Mouse (Mus musculus) splenic B cell, adult 2 months (primary cell): Measurements from ENCODE around the gene Fryl.
"Not testable (repeated sequence)": the region's sequence is repeated elsewhere in the genome, so short reads cannot be mapped to it uniquely, and the experiment has no call there.

ENCODE experiments used
- DNase-seq: peaks from one replicate; pipeline ENCODE4 v3.0.0-alpha.2; 2011; ENCODE audit warnings: low read depth, low spot score
- H3K27me3 ChIP-seq: 2 replicates; pipeline ENCODE4 v1.6.1; 2012; ENCODE audit warnings: mild to moderate bottlenecking, low read length, moderate library complexity, mixed read lengths; ENCODE audit not compliant: control insufficient read depth, poor library complexity, insufficient read depth, severe bottlenecking
- H3K36me3 ChIP-seq: 2 replicates; pipeline ENCODE4 v1.6.1; 2012; ENCODE audit warnings: mild to moderate bottlenecking, low read length, moderate library complexity, mixed read lengths; ENCODE audit not compliant: control insufficient read depth, poor library complexity, insufficient read depth, severe bottlenecking

The Fryl gene

DNA sequence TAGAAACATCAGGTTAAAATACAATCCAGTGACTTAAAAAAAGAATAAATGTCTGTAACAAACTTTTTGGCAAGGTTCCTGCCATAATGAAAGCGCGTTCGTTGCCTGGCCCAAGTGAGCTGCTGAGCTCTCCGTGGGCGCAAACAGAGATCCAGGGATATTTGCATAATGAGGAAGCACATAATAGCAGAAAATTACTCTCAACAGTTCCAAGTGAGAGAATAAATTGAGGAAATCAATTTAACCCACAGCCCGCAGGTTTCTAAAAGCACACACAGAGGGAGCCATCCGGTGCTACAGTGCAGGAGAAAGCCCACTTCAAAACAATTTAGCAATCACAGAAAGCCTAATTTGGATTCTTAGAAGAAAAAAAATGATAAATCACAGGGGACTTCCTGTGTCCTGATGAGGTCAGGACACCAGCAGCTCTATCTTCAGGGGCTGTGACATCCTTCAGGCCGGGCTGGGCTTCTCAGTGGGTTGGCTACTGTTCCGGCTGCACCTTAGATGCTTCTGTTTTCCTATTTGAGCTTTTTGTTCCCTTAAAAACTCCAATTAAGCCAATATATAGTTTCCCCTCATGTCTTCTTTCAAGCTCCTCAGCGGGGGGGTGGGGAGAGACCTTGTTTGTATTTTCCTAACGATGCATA is 194.8 kb downstream of the Fryl start:
- no peaks in the 10 kb centered on the region for H3K27me3 ChIP-seq
- no peak for DNase-seq

GRCm38 (mm10) chr5:73056937-73057336 is 199.5 kb downstream of the Fryl start:
- no peak for DNase-seq
- H3K36me3 ChIP-seq, result peaks cover 31% of the 10 kb centered on the region

More for the DNA sequence above, 194.8 kb downstream of the Fryl start:
- peaks cover 16% of the 10 kb centered on the region for H3K36me3 ChIP-seq

GRCm38 (mm10) chr5:73056457-73056856 is 200.0 kb downstream of the Fryl start:
- peak; percentile 14 for DNase-seq
- Histone ChIP-seq H3K27me3 (no peaks in the 10 kb centered on the region; the same call in 1 of the 2 replicates), H3K36me3 (peaks cover 31% of the 10 kb centered on the region)

More at GRCm38 (mm10) chr5:73056937-73057336, 199.5 kb downstream of the Fryl start:
- H3K27me3 ChIP-seq, result no peaks in the 10 kb centered on the region; the same call in 1 of the 2 replicates

DNA sequence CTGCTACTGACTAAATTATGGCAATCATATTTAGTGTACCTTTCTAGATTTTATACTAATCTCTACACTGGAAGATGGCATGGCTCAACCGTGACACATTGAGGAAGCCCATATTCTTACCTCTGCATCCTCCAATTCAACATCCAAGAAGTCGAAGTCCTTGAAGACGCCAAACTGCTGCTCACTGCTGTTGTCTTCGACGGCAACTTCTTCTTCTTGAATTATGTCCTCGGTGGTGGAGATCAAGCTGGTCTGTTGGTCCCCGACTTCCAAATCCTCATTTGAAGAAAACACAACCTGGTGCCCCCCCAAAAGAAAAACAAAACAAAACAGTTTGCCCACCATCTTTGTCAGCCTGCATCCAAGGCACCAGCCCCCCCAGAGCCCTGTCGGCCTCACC is 202.5 kb downstream of the Fryl start:
- DNase-seq, result no peak
- Histone ChIP-seq H3K36me3 (peaks cover 34% of the 10 kb centered on the region), H3K27me3 (no peaks in the 10 kb centered on the region; the same call in 1 of the 2 replicates)

DNA sequence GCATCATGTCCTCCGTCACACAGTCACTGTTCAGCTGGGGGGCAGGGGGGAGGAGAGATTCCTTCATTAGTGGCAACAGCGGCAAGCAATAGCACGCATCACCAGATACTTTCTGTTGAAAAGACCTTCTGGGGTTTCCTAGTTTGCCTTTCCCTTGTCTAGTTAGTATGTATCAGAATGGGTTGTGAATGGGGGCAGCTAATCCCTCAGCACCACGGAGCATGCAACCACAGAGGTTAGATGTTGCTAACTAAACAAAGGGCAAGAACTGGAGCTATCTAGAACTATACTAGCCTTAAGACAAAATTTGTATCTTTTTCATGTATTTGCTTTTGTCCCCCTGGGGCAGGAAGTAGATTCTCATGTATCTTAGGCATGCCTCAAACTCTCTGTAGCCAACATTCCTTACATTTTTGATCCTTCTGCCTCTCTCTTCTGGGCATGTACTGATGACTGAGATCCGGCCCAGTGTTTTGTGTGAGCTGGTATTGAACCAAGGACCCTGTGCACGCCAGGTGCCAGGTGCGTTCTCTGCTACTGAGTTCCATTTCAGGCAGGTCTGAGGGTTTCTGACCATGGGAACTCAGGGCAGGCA is 208.7 kb downstream of the Fryl start:
- no peaks in the 10 kb centered on the region; the same call in 1 of the 2 replicates for H3K27me3 ChIP-seq
- H3K36me3 ChIP-seq, result peaks cover 22% of the 10 kb centered on the region
- no peak for DNase-seq

DNA sequence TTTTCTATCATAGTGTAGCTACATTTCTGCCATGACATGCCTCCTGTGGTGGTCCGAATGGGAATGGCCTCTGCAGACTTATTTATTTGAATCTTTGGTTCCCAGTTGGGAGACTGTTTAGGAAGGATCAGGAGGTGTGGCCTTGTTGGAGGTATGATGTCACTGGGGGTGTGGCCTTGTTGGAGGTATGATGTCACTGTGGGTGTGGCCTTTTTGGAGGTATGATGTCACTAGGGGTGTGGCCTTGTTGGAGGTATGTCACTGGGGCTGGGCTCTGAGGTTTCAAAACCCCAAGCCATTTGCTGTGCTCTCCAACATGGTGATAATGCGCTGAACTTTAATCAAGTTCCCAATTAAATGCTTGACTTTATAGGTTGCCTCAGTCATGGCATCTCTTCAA is 212.4 kb downstream of the Fryl start:
- Histone ChIP-seq H3K36me3 (peaks cover 14% of the 10 kb centered on the region), H3K27me3 (no peaks in the 10 kb centered on the region)
- DNase-seq, result peak; percentile 17

- Histone ChIP-seq H3K36me3 (peaks cover 5% of the 10 kb centered on the region), H3K27me3 (no peaks in the 10 kb centered on the region)
- DNase-seq, result no peak
Measured at GRCm38 (mm10) chr5:73032481-73032880, 223.9 kb downstream of the Fryl start.

GRCm38 (mm10) chr5:73028646-73029045 is 227.8 kb downstream of the Fryl start:
- DNase-seq, result no peak
- peaks cover 14% of the 10 kb centered on the region for H3K36me3 ChIP-seq
- no peaks in the 10 kb centered on the region for H3K27me3 ChIP-seq

- H3K36me3 ChIP-seq, result peaks cover 16% of the 10 kb centered on the region
- DNase-seq, result no peak
- no peaks in the 10 kb centered on the region for H3K27me3 ChIP-seq
Measured at GRCm38 (mm10) chr5:73023801-73024200, 232.6 kb downstream of the Fryl start.

GRCm38 (mm10) chr5:73014745-73015144 is 241.7 kb downstream of the Fryl start:
- H3K36me3 ChIP-seq, result no peaks in the 10 kb centered on the region
- no peaks in the 10 kb centered on the region; the same call in 1 of the 2 replicates for H3K27me3 ChIP-seq
- DNase-seq, result no peak

DNA sequence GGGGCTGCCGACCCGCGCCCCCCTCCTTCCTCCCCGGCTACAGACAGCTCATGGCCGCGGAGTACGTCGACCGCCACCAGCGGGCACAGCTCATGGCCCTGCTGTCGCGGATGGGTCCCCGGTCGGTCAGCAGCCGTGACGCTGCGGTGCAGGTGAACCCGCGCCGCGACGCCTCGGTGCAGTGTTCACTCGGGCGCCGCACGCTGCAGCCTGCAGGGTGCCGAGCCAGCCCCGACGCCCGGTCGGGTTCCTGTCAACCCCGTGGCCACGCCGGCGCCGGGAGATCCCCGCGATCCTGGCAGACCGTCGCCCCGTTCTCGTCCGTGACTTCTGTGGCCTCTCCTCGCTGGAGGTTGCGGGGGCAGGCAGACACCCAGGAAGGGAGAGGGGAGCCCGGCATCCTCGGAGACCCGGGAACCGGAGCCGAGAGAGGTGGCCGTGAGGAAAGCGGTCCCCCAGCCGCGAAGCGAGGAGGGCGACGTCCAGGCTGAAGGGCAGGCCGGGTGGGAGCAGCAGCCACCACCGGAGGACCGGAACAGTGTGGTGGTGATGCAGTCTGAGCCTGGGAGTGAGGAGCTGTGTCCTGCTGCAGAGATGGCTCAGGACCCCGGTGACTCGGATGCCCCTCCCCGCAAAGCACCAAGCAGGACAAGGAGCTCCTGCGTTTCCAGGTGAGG is 242.7 kb downstream of the Fryl start:
- not testable (repeated sequence) for DNase-seq, H3K36me3 ChIP-seq, H3K27me3 ChIP-seq

DNA sequence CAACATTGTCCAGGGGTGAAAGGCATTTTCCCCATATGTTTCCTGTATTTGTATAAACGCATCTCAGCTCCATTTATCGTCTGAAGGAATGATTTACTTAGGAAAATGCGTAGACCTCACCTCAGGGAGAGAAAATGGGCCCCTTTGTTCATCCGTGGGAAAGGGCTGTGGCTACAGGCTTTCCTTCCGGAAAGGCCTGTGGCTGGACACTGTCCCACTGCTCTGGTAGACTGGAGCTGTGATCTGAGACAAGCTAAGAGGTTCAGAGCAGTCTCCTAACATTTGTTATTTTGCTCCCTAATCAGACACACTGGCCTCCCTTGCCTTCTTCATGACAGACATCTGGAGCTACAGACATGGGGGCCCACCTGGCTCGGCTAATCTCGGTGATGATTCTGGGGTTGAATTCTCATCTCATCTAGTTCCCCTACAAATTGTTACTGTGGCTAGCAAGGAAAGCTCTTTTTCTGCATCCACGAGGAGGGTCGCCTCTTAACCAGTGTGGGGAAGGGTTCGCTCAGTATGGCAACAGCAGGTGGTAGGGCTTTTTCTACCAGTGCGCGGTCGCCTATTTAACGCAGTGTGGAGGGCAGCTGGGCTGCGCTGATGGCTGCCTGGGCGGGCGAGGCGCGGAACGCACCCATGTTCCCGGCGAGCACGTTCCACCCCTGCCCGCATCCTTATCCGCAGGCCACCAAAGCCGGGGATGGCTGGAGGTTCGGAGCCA is 243.4 kb downstream of the Fryl start:
- H3K27me3 ChIP-seq, DNase-seq, H3K36me3 ChIP-seq: not testable (repeated sequence)

- not testable (repeated sequence) for DNase-seq, H3K36me3 ChIP-seq, H3K27me3 ChIP-seq
Measured at GRCm38 (mm10) chr5:73011806-73012205, 244.6 kb downstream of the Fryl start.

DNA sequence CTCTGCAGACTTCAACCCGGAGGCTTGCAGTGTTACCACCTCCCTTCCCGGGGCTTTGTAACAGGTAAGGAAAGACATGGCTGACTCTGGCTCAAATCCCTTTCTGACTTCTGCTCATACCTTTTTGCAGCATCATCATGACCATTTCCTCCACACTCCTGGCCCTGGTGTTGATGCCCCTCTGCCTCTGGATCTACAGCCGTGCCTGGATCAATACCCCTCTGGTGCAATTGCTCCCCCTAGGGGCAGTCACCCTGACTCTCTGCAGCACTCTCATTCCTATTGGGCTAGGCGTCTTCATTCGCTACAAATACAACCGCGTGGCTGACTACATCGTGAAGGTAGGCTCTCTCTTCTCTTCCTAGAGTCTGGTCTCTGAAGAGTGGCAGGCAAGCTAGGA is 248.2 kb downstream of the Fryl start:
- peak; percentile 28 for DNase-seq
- not testable (repeated sequence) for H3K27me3 ChIP-seq, H3K36me3 ChIP-seq

GRCm38 (mm10) chr5:73007582-73007959 is 248.8 kb downstream of the Fryl start:
- Histone ChIP-seq H3K36me3 (no peaks in the 10 kb centered on the region), H3K27me3 (no peaks in the 10 kb centered on the region; the same call in 1 of the 2 replicates)
- DNase-seq, result no peak
